Mouse (Mus musculus) macrophage (primary cell): ENCODE data around the gene Brap. TPM values are rescaled to one million over a fixed set of nuclear protein-coding genes. Genes with fewer than 3 reads are reported as not detected.

Source experiments
- H3K27ac ChIP-seq: fragments of 350-480 bp; formaldehyde crosslinking; 2 replicates; pipeline ENCODE4 v1.9.0; 2021
- H3K36me3 ChIP-seq: fragments of 350-480 bp; formaldehyde crosslinking; 2 replicates; pipeline ENCODE4 v1.9.0; 2021; ENCODE audit errors: inconsistent target
- H3K4me3 ChIP-seq: fragments of 350-480 bp; formaldehyde crosslinking; 2 replicates; pipeline ENCODE4 v1.9.0; 2021; ENCODE audit errors: inconsistent target
- H3K79me2 ChIP-seq: fragments of 350-480 bp; formaldehyde crosslinking; 2 replicates; pipeline ENCODE4 v1.9.0; 2021; ENCODE audit errors: inconsistent target
- WGBS: methylation state at CpG from one replicate; pipeline ENCODE4 v1.1.7; 2026; ENCODE audit warnings: inconsistent platforms; ENCODE audit not compliant: missing documents; 5-methylcytosine and 5-hydroxymethylcytosine counted together
- polyA plus RNA-seq: library from polyadenylated mRNA; stranded (reverse); fragments of 250-400 nt; gene quantifications from 3 replicates; pipeline ENCODE4 v1.2.4, GENCODE M21; 2018; ENCODE audit warnings: inconsistent platforms

The Brap gene
- polyA plus RNA-seq, 1 experiment from 2014 or later = 40.7 TPM

DNA sequence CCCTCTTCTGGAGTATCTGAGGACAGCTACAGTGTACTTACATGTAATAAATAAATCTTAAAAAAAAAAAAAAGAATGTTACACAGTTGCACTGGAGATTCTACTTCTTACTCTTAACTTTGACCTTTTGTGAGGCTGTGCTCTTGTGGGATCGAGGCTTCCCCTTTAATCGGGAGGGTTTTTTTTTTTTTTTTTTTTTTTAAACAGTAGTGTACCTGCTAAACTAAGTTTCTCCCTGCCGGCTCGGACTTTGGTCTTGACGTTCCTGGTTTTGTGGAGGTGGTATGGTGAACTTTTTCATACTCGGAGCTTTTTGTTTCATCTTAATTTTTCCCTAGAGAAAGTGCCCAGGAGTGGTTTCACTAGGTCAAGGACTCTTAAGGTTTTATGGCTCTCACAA is 54.6 kb downstream of the Brap start:
- WGBS = 71% methylated on average over 6 of the region's 6 CpGs
- Histone ChIP-seq H3K27ac (no peak overlapping the region), H3K36me3 (no peaks in the 10 kb centered on the region), H3K79me2 (peaks cover 76% of the 10 kb centered on the region), H3K4me3 (no peak overlapping the region)

DNA sequence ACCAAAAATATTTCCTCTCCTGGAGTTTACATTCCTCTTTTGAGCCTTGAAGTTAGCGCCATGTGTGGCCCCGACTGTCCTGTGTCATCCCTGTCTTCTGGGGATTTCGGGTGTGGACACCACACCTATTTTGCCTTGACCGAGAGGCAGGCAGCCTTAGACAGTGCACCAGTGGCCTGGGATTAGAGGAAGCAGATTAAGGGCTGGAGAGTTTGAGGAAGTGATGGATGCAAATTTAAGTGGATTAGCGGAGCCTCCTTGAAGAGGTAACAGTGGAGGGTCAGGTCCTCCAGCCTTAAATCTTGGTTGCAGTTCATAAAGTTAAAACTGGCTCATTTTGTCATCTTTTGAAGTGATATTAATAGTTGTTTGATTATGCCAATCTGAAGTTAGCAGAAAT is 58.1 kb downstream of the Brap start:
- no peak overlapping the region for H3K4me3 ChIP-seq
- no peak overlapping the region for H3K27ac ChIP-seq
- peaks cover 100% of the 10 kb centered on the region for H3K79me2 ChIP-seq
- H3K36me3 ChIP-seq = no peaks in the 10 kb centered on the region
- 81% methylated on average over 5 of the region's 5 CpGs for WGBS

GRCm38 (mm10) chr5:121720888-121721585 is 60.7 kb downstream of the Brap start:
- H3K27ac ChIP-seq = no peak overlapping the region
- H3K79me2 ChIP-seq = peaks cover 100% of the 10 kb centered on the region
- WGBS = 88% methylated on average over 5 of the region's 5 CpGs
- H3K36me3 ChIP-seq = no peaks in the 10 kb centered on the region
- H3K4me3 ChIP-seq = no peak overlapping the region

DNA sequence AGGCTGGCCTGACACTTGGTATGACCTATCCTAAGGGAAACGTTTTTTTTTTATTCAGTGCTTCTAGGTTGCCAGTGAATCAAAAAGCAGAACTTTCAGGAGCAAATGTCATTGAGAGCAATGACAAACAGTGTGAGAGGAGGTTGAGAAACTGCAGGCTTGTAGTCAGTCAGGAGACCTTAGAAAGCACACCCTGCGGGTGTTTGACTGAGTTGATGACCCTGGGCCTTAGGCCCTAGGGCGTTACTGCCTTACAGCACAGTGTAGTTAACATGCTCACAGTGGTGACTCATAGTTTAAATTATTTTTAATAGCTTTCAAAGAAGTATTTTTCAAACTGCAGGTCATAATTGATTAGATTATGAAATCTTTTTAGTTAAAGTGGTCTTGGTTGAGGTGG is 61.5 kb downstream of the Brap start:
- Histone ChIP-seq H3K4me3 (no peak overlapping the region), H3K36me3 (no peaks in the 10 kb centered on the region), H3K27ac (0 out of 2 replicates have a peak overlapping the region, but pooled peaks have one; percentile 4), H3K79me2 (peaks cover 100% of the 10 kb centered on the region)
- 32% methylated on average over 3 of the region's 3 CpGs for WGBS

DNA sequence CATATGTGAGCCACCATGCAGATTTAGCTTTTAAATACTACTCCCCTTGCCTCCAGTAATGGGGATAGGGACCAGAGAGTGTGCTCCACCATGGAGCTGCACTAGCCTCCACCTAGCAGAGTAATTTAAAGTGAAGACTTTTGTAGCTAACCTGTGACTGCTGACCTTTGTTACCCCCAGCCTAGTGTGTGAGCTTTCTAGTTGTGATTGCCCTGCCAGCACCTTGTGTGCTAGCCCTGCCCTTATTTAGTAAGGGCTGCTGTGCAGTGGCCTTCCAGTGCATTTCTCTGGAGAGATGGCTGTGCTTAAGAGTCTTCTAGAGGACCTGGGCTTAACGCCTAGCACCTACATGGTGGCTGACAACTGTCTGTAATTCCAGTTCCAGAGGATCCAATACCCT is 64.3 kb downstream of the Brap start:
- Histone ChIP-seq H3K4me3 (no peak overlapping the region), H3K36me3 (no peaks in the 10 kb centered on the region), H3K27ac (no peak overlapping the region), H3K79me2 (peaks cover 100% of the 10 kb centered on the region)
- 100% methylated on average over 1 of the region's 1 CpGs for WGBS

GRCm38 (mm10) chr5:121730057-121730456 is 69.7 kb downstream of the Brap start:
- no peak overlapping the region for H3K4me3 ChIP-seq
- H3K79me2 ChIP-seq = peaks cover 100% of the 10 kb centered on the region
- 100% methylated on average over 2 of the region's 2 CpGs for WGBS
- no peaks in the 10 kb centered on the region for H3K36me3 ChIP-seq
- H3K27ac ChIP-seq = no peak overlapping the region

DNA sequence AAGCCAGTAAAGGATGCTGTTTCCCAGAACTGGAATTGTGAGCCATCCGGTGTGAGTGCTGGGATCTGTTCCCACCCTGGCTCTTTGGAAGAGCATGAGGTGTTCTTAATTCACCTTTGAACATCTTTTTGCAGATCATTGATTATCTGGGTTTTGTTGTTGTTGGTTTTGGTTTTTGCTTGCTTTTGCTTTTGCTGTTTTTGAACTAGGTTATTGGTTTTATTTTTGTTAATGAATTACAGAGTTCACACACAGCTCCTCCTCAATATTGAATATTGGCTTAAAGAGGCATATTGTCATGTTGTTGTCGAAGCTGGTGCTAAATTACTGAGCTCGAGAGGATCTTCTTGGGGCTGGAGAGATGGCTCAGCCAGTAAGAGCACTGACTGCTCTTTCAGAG is 76.3 kb downstream of the Brap start:
- Histone ChIP-seq H3K27ac (no peak overlapping the region), H3K79me2 (peaks cover 100% of the 10 kb centered on the region), H3K36me3 (no peaks in the 10 kb centered on the region), H3K4me3 (no peak overlapping the region)
- 95% methylated on average over 3 of the region's 3 CpGs for WGBS

Other genes with a start within 250 kb of the Brap start
- 0.81 to 1.9 TPM (median 1.5 TPM) in 3 replicates for gene Tmem116, start 208.7 kb upstream of the Brap start, polyA plus RNA-seq
- gene Erp29, start 208.1 kb upstream of the Brap start, polyA plus RNA-seq = 327 to 388 TPM (median 342 TPM) in 3 replicates
- not detected in 3 replicates for gene Adam1b, start 157.1 kb upstream of the Brap start, polyA plus RNA-seq
- 0.40 to 1.5 TPM (median 0.95 TPM) in 3 replicates for gene Adam1a, start 115.1 kb upstream of the Brap start, polyA plus RNA-seq
- gene Gm42878, start 115.1 kb upstream of the Brap start, polyA plus RNA-seq = 0.11 to 0.26 TPM in 2 of 3 replicates, not detected in the other
- gene Mapkapk5, start 114.7 kb upstream of the Brap start, polyA plus RNA-seq = 51.6 to 103 TPM (median 67.2 TPM) in 3 replicates
- gene Aldh2, start 66.7 kb upstream of the Brap start, polyA plus RNA-seq = 566 to 1,134 TPM (median 980 TPM) in 3 replicates
- gene Acad12, start 41.6 kb upstream of the Brap start, polyA plus RNA-seq = 6.2 to 10.9 TPM (median 7.4 TPM) in 3 replicates
- gene Acad10, start within 50 bp of the Brap start, polyA plus RNA-seq = 1.7 to 4.4 TPM (median 2.5 TPM) in 3 replicates
- gene Atxn2, start 50.8 kb downstream of the Brap start, polyA plus RNA-seq = 45.1 to 115 TPM (median 51.4 TPM) in 3 replicates
- 36.0 to 49.5 TPM (median 47.2 TPM) in 3 replicates for gene Sh2b3, start 177.1 kb downstream of the Brap start, polyA plus RNA-seq
- gene Pheta1, start 188.4 kb downstream of the Brap start, polyA plus RNA-seq = 0.86 to 5.2 TPM (median 3.8 TPM) in 3 replicates